Mouse (Mus musculus): ENCODE measurements around the gene Gdf15. TPM values are rescaled to one million over a fixed set of nuclear protein-coding genes. Genes with fewer than 3 reads are reported as not detected.
"Not testable (repeated sequence)": the region's sequence is repeated elsewhere in the genome, so short reads cannot be mapped to it uniquely, and the experiment has no call there.

Gdf15 gene
- polyA plus RNA-seq, 1 experiment from 2014 or later = not detected

- peaks cover 34% of the 10 kb centered on the region for H3K4me1 ChIP-seq (replicated peaks)
- no peak overlapping the region for H3K27ac ChIP-seq (replicated peaks)
- H3K27me3 ChIP-seq = peaks cover 9% of the 10 kb centered on the region
- WGBS = 91% methylated on average over 12 of the region's 12 CpGs
- H3K4me3 ChIP-seq = no peak overlapping the region
- no peak overlapping the region for H3K9ac ChIP-seq
- no peaks in the 10 kb centered on the region for H3K9me3 ChIP-seq
- no peak overlapping the region for H3K4me2 ChIP-seq
- no peak for ATAC-seq (ENCODE audit: low read depth)
- H3K36me3 ChIP-seq = peaks cover 66% of the 10 kb centered on the region
Observed at GRCm38 (mm10) chr8:70591569-70591968, 40.7 kb downstream of the Gdf15 start.

- H3K36me3 ChIP-seq = peaks cover 89% of the 10 kb centered on the region
- not testable (repeated sequence) for H3K9me3 ChIP-seq; H3K4me2 ChIP-seq; ATAC-seq (ENCODE audit: low read depth); H3K9ac ChIP-seq; H3K4me3 ChIP-seq; H3K27ac ChIP-seq (replicated peaks); H3K4me1 ChIP-seq (replicated peaks); H3K27me3 ChIP-seq
- 98% methylated on average over 4 of the region's 4 CpGs for WGBS
Observed at GRCm38 (mm10) chr8:70587955-70588354, 44.3 kb downstream of the Gdf15 start.

- H3K4me1 ChIP-seq (replicated peaks) = no peaks in the 10 kb centered on the region
- H3K9ac ChIP-seq = no peak overlapping the region
- H3K36me3 ChIP-seq = peaks cover 95% of the 10 kb centered on the region
- H3K27ac ChIP-seq (replicated peaks) = 0 out of 2 replicates have a peak overlapping the region, but pooled peaks have one; percentile 13
- ATAC-seq (ENCODE audit: low read depth) = peak; percentile 46
- H3K4me3 ChIP-seq = no peak overlapping the region
- no peak overlapping the region for H3K4me2 ChIP-seq
- H3K27me3 ChIP-seq = no peaks in the 10 kb centered on the region
- 41% methylated on average over 7 of the region's 7 CpGs for WGBS
- H3K9me3 ChIP-seq = no peaks in the 10 kb centered on the region
Observed at GRCm38 (mm10) chr8:70585258-70585652, 47.0 kb downstream of the Gdf15 start.

GRCm38 (mm10) chr8:70584606-70585257 lies 47.5 kb downstream of the Gdf15 start:
- ATAC-seq (ENCODE audit: low read depth) = peak; percentile 34; the same call in 1 of the 2 replicates
- H3K9ac ChIP-seq = no peak overlapping the region
- WGBS = 90% methylated on average over 9 of the region's 9 CpGs
- no peaks in the 10 kb centered on the region for H3K9me3 ChIP-seq
- no peaks in the 10 kb centered on the region for H3K4me1 ChIP-seq (replicated peaks)
- no peaks in the 10 kb centered on the region for H3K27me3 ChIP-seq
- H3K4me2 ChIP-seq = no peak overlapping the region
- H3K27ac ChIP-seq (replicated peaks) = 0 out of 2 replicates have a peak overlapping the region, but pooled peaks have one; percentile 13
- peaks cover 94% of the 10 kb centered on the region for H3K36me3 ChIP-seq
- H3K4me3 ChIP-seq = no peak overlapping the region

GRCm38 (mm10) chr8:70583476-70584387 lies 48.5 kb downstream of the Gdf15 start:
- no peak overlapping the region for H3K4me3 ChIP-seq
- H3K4me2 ChIP-seq = no peak overlapping the region
- H3K27ac ChIP-seq (replicated peaks) = no peak overlapping the region
- H3K36me3 ChIP-seq = peaks cover 91% of the 10 kb centered on the region
- no peak overlapping the region for H3K9ac ChIP-seq
- ATAC-seq (ENCODE audit: low read depth) = no peak
- no peaks in the 10 kb centered on the region for H3K27me3 ChIP-seq
- no peaks in the 10 kb centered on the region for H3K9me3 ChIP-seq
- no peaks in the 10 kb centered on the region for H3K4me1 ChIP-seq (replicated peaks)
- WGBS = 90% methylated on average over 18 of the region's 18 CpGs

Other genes starting within 250 kb of the Gdf15 start
- gene Crtc1, start 192.9 kb downstream of the Gdf15 start, polyA plus RNA-seq (2015; fragmentation: Nextera tagmentation; extraction: Ambion mirVana) = 33.7 and 35.9 TPM in 2 replicates
- gene Klhl26, start 155.5 kb downstream of the Gdf15 start, polyA plus RNA-seq (2015; fragmentation: Nextera tagmentation; extraction: Ambion mirVana) = 25.6 and 27.6 TPM in 2 replicates
- 78.4 and 89.7 TPM in 2 replicates for gene Tmem59l, start 145.1 kb downstream of the Gdf15 start, polyA plus RNA-seq (2015; fragmentation: Nextera tagmentation; extraction: Ambion mirVana)
- gene Crlf1, start 139.3 kb downstream of the Gdf15 start, polyA plus RNA-seq (2015; fragmentation: Nextera tagmentation; extraction: Ambion mirVana) = 3.6 and 4.6 TPM in 2 replicates
- 143 and 153 TPM in 2 replicates for gene Rex1bd, start 125.7 kb downstream of the Gdf15 start, polyA plus RNA-seq (2015; fragmentation: Nextera tagmentation; extraction: Ambion mirVana)
- 787 and 800 TPM in 2 replicates for gene Uba52, start 121.7 kb downstream of the Gdf15 start, polyA plus RNA-seq (2015; fragmentation: Nextera tagmentation; extraction: Ambion mirVana)
- 347 and 358 TPM in 2 replicates for gene Fkbp8, start 104.7 kb downstream of the Gdf15 start, polyA plus RNA-seq (2015; fragmentation: Nextera tagmentation; extraction: Ambion mirVana)
- gene Kxd1, start 104.5 kb downstream of the Gdf15 start, polyA plus RNA-seq (2015; fragmentation: Nextera tagmentation; extraction: Ambion mirVana) = 46.7 and 46.9 TPM in 2 replicates
- 15.6 and 16.5 TPM in 2 replicates for gene Ell, start 93.0 kb downstream of the Gdf15 start, polyA plus RNA-seq (2015; fragmentation: Nextera tagmentation; extraction: Ambion mirVana)
- 113 and 115 TPM in 2 replicates for gene Isyna1, start 38.1 kb downstream of the Gdf15 start, polyA plus RNA-seq (2015; fragmentation: Nextera tagmentation; extraction: Ambion mirVana)
- gene Ssbp4, start 23.6 kb downstream of the Gdf15 start, polyA plus RNA-seq (2015; fragmentation: Nextera tagmentation; extraction: Ambion mirVana) = 117 and 141 TPM in 2 replicates
- gene Lrrc25, start 16.3 kb downstream of the Gdf15 start, polyA plus RNA-seq (2015; fragmentation: Nextera tagmentation; extraction: Ambion mirVana) = 1.5 and 1.8 TPM in 2 replicates
- gene Pgpep1, start 27.9 kb upstream of the Gdf15 start, polyA plus RNA-seq (2015; fragmentation: Nextera tagmentation; extraction: Ambion mirVana) = 102 and 108 TPM in 2 replicates
- gene Lsm4, start 40.8 kb upstream of the Gdf15 start, polyA plus RNA-seq (2015; fragmentation: Nextera tagmentation; extraction: Ambion mirVana) = 214 and 215 TPM in 2 replicates
- 108 and 112 TPM in 2 replicates for gene Jund, start 66.5 kb upstream of the Gdf15 start, polyA plus RNA-seq (2015; fragmentation: Nextera tagmentation; extraction: Ambion mirVana)
- gene Iqcn, start 71.0 kb upstream of the Gdf15 start, polyA plus RNA-seq (2015; fragmentation: Nextera tagmentation; extraction: Ambion mirVana) = 0.08 and 0.17 TPM in 2 replicates
- gene Gm3336, start 86.1 kb upstream of the Gdf15 start, polyA plus RNA-seq (2015; fragmentation: Nextera tagmentation; extraction: Ambion mirVana) = not detected in 2 replicates
- gene Pde4c, start 91.3 kb upstream of the Gdf15 start, polyA plus RNA-seq (2015; fragmentation: Nextera tagmentation; extraction: Ambion mirVana) = 0.18 and 0.26 TPM in 2 replicates
- gene Rab3a, start 122.2 kb upstream of the Gdf15 start, polyA plus RNA-seq (2015; fragmentation: Nextera tagmentation; extraction: Ambion mirVana) = 402 and 417 TPM in 2 replicates
- 46.1 and 54.5 TPM in 2 replicates for gene Mpv17l2, start 128.5 kb upstream of the Gdf15 start, polyA plus RNA-seq (2015; fragmentation: Nextera tagmentation; extraction: Ambion mirVana)
- gene Pik3r2, start 144.3 kb upstream of the Gdf15 start, polyA plus RNA-seq (2015; fragmentation: Nextera tagmentation; extraction: Ambion mirVana) = 88.9 and 93.7 TPM in 2 replicates
- gene Mast3, start 172.6 kb upstream of the Gdf15 start, polyA plus RNA-seq (2015; fragmentation: Nextera tagmentation; extraction: Ambion mirVana) = 15.8 and 17.6 TPM in 2 replicates
- not detected in 2 replicates for gene Il12rb1, start 176.0 kb upstream of the Gdf15 start, polyA plus RNA-seq (2015; fragmentation: Nextera tagmentation; extraction: Ambion mirVana)
- 7.8 TPM in 2 replicates for gene Arrdc2, start 207.3 kb upstream of the Gdf15 start, polyA plus RNA-seq (2015; fragmentation: Nextera tagmentation; extraction: Ambion mirVana)
- 17.5 and 17.9 TPM in 2 replicates for gene Kcnn1, start 230.8 kb upstream of the Gdf15 start, polyA plus RNA-seq (2015; fragmentation: Nextera tagmentation; extraction: Ambion mirVana)
- 148 and 156 TPM in 2 replicates for gene Ccdc124, start 241.5 kb upstream of the Gdf15 start, polyA plus RNA-seq (2015; fragmentation: Nextera tagmentation; extraction: Ambion mirVana)